Mouse (Mus musculus): Measurements from ENCODE around the gene Pde1a.

- TF ChIP-seq CTCF (IDR thresholded peaks at IDR 0.05; ENCODE audit: low read depth), result no peak
- TF ChIP-seq EP300 (optimal IDR thresholded peaks at IDR 0.05), result no peak
These were observed 163.2 kb downstream of the Pde1a start for GRCm38 (mm10) chr2:79966086-79966485.
